Mouse (Mus musculus) liver, embryonic 14.5 days (tissue): Measurements from ENCODE around the gene Msx1. TPM values are rescaled to one million over a fixed set of nuclear protein-coding genes. Genes with fewer than 3 reads are reported as not detected.

Source experiments
- ATAC-seq: fragments of 200-750 bp; cut with Nextera tagmentation; 2 replicates; pipeline ENCODE4 v1.8.0; 2017; ENCODE audit warnings: moderate number of reproducible peaks, mild to moderate bottlenecking, moderate library complexity; ENCODE audit not compliant: insufficient read depth
- DNase-seq, 3 experiments: peaks; one replicate each; pipeline ENCODE4 v3.0.0-alpha.2; 2012 to 2013; ENCODE audit warnings: low read depth in 3 of 3, low spot score in 3 of 3
- H3K27ac ChIP-seq: fragments of 300-500 bp; sonication (generic); 2 replicates; pipeline ENCODE4 v1.5.1; 2014; ENCODE audit warnings: moderate library complexity, mild to moderate bottlenecking, control low read depth, inconsistent platforms
- H3K27me3 ChIP-seq: fragments of 300-500 bp; sonication (generic); 2 replicates; pipeline ENCODE4 v1.6.1; 2014; ENCODE audit warnings: mild to moderate bottlenecking, low read length, moderate library complexity; ENCODE audit not compliant: control insufficient read depth, insufficient read depth
- H3K36me3 ChIP-seq: fragments of 300-500 bp; sonication (generic); replicated peaks from 2 replicates; pipeline ENCODE4 v1.6.1; 2014; ENCODE audit warnings: low read depth; ENCODE audit not compliant: control insufficient read depth, insufficient read depth
- H3K4me1 ChIP-seq, 2 experiments: fragments of 200-500 bp in 1 of 2; fragments of 300-500 bp in 1 of 2; sonication (generic) in 1 of 2; replicated peaks; 2 replicates each; pipeline ENCODE4 v1.6.1; 2012 to 2014; ENCODE audit warnings: antibody characterized with exemption in 1 of 2, inconsistent platforms in 1 of 2, low read length in 1 of 2; ENCODE audit not compliant: control insufficient read depth in 2 of 2, insufficient read depth in 2 of 2
- H3K4me2 ChIP-seq: fragments of 300-500 bp; sonication (generic); 2 replicates; pipeline ENCODE4 v1.6.1; 2014; ENCODE audit warnings: low read depth, mild to moderate bottlenecking, control low read depth, moderate library complexity
- H3K4me3 ChIP-seq, 2 experiments: fragments of 200-500 bp in 1 of 2; fragments of 300-500 bp in 1 of 2; sonication (generic) in 1 of 2; 2 replicates each; pipeline ENCODE4 v1.5.1; 2012 to 2014; ENCODE audit warnings: low read depth in 2 of 2, low read length in 2 of 2, mild to moderate bottlenecking in 2 of 2, control low read depth in 1 of 2, inconsistent platforms in 1 of 2, moderate library complexity in 1 of 2; ENCODE audit not compliant: insufficient read depth in 1 of 2
- H3K9ac ChIP-seq: fragments of 300-500 bp; sonication (generic); replicated peaks from 2 replicates; pipeline ENCODE4 v1.6.1; 2014; ENCODE audit warnings: mild to moderate bottlenecking, control low read depth, moderate library complexity
- H3K9me3 ChIP-seq: fragments of 300-500 bp; sonication (generic); 2 replicates; pipeline ENCODE4 v1.6.1; 2016; ENCODE audit warnings: low read length, mixed read lengths; ENCODE audit not compliant: control insufficient read depth
- CTCF ChIP-seq: IDR thresholded peaks from 2 replicates; pipeline ENCODE4 v1.5.1; 2016; ENCODE audit warnings: antibody characterized with exemption, low read depth, control low read depth
- EP300 ChIP-seq: IDR thresholded peaks from 2 replicates; pipeline ENCODE4 v1.6.1; 2016; ENCODE audit warnings: antibody characterized with exemption, low read depth
- WGBS: fragments of 180-500 bp; shearing (Covaris S2); extraction: QIAGEN DNeasy Blood & Tissue Kit; methylation state at CpG from one replicate; pipeline ENCODE4 v1.1.7; 2014; ENCODE audit not compliant: insufficient replicate concordance; 5-methylcytosine and 5-hydroxymethylcytosine counted together
- polyA plus RNA-seq, 2 experiments: library from polyadenylated mRNA; depleted of rRNA in 1 of 2; stranded (reverse) in 1 of 2; unstranded in 1 of 2; fragments of >200 nt; fragmentation: Nextera tagmentation in 1 of 2; extraction: Ambion mirVana in 1 of 2; gene quantifications; 2 replicates each; pipeline versions ENCODE4 v1.2.1 to v1.2.3; 2012 to 2014

The Msx1 gene
- polyA plus RNA-seq, 2 experiments = 0.05 to 0.18 TPM

- Histone ChIP-seq H3K4me2 (no peak overlapping the region), H3K27ac (no peak overlapping the region), H3K27me3 (no peaks in the 10 kb centered on the region), H3K9ac (no peak overlapping the region), H3K36me3 (no peaks in the 10 kb centered on the region), H3K4me1 (no peaks in the 10 kb centered on the region), H3K4me3 (no peak overlapping the region), H3K9me3 (no peaks in the 10 kb centered on the region)
- TF ChIP-seq EP300 (no peak), CTCF (no peak)
- no peak for DNase-seq
- WGBS = 49% methylated on average over 14 of the region's 14 CpGs
- no peak for ATAC-seq
Measured at GRCm38 (mm10) chr5:37857763-37858545, 33.6 kb upstream of the Msx1 start.

- no peak overlapping the region for H3K9ac ChIP-seq
- H3K4me3 ChIP-seq = no peak overlapping the region
- 24% methylated on average over 5 of the region's 5 CpGs for WGBS
- H3K4me2 ChIP-seq = no peak overlapping the region
- no peak for DNase-seq
- H3K27me3 ChIP-seq = no peaks in the 10 kb centered on the region
- no peaks in the 10 kb centered on the region for H3K9me3 ChIP-seq
- H3K27ac ChIP-seq = no peak overlapping the region
- TF ChIP-seq CTCF (no peak), EP300 (no peak)
- H3K36me3 ChIP-seq = no peaks in the 10 kb centered on the region
- no peaks in the 10 kb centered on the region for H3K4me1 ChIP-seq
- ATAC-seq = no peak
Measured at GRCm38 (mm10) chr5:37856057-37856456, 31.7 kb upstream of the Msx1 start.

GRCm38 (mm10) chr5:37854233-37854632, 29.9 kb upstream of the Msx1 start:
- no peak for ATAC-seq
- TF ChIP-seq EP300 (no peak), CTCF (no peak)
- Histone ChIP-seq H3K27me3 (no peaks in the 10 kb centered on the region), H3K9ac (no peak overlapping the region), H3K27ac (no peak overlapping the region), H3K4me1 (no peaks in the 10 kb centered on the region; a peak in 1 of 4 replicates), H3K9me3 (no peaks in the 10 kb centered on the region), H3K36me3 (no peaks in the 10 kb centered on the region), H3K4me3 (no peak overlapping the region), H3K4me2 (no peak overlapping the region)
- WGBS = 51% methylated on average over 6 of the region's 6 CpGs
- no peak for DNase-seq

GRCm38 (mm10) chr5:37851305-37851982, 27.1 kb upstream of the Msx1 start:
- 60% methylated on average over 15 of the region's 15 CpGs for WGBS
- H3K36me3 ChIP-seq = no peaks in the 10 kb centered on the region
- TF ChIP-seq CTCF (no peak), EP300 (no peak)
- no peak overlapping the region for H3K9ac ChIP-seq
- no peak for DNase-seq
- no peak overlapping the region for H3K4me3 ChIP-seq
- no peaks in the 10 kb centered on the region for H3K27me3 ChIP-seq
- no peaks in the 10 kb centered on the region for H3K9me3 ChIP-seq
- H3K27ac ChIP-seq = no peak overlapping the region
- no peak for ATAC-seq
- H3K4me1 ChIP-seq = no peaks in the 10 kb centered on the region; a peak in 1 of 4 replicates
- no peak overlapping the region for H3K4me2 ChIP-seq

GRCm38 (mm10) chr5:37848991-37849719, 24.8 kb upstream of the Msx1 start:
- no peak for DNase-seq
- no peak for TF ChIP-seq EP300
- TF ChIP-seq CTCF = no peak
- no peak for ATAC-seq
- 34% methylated on average over 8 of the region's 8 CpGs for WGBS
- H3K4me1 ChIP-seq = no peaks in the 10 kb centered on the region; a peak in 1 of 4 replicates
- H3K36me3 ChIP-seq = no peaks in the 10 kb centered on the region
- no peaks in the 10 kb centered on the region for H3K9me3 ChIP-seq
- H3K9ac ChIP-seq = no peak overlapping the region
- no peaks in the 10 kb centered on the region for H3K27me3 ChIP-seq
- no peak overlapping the region for H3K4me3 ChIP-seq
- H3K4me2 ChIP-seq = no peak overlapping the region
- H3K27ac ChIP-seq = no peak overlapping the region
